Mouse (Mus musculus) liver, postnatal 0 days (tissue): ENCODE measurements at regions not wholly inside any gene's neighbourhood (a gene's known extent, or its start where the extent isn't known, plus 50 kb on each side); places are given as distances from the start of the nearest gene placed in this dataset.

ENCODE experiments used
- ATAC-seq: fragments of 200-750 bp; cut with Nextera tagmentation; 2 replicates; pipeline ENCODE4 v1.8.0; 2017; ENCODE audit warnings: mild to moderate bottlenecking, moderate library complexity
- DNase-seq: peaks from one replicate; pipeline ENCODE4 v3.0.0-alpha.2; 2016
- H3K27ac ChIP-seq: fragments of 300-500 bp; sonication (generic); 2 replicates; pipeline ENCODE4 v1.5.1; 2014; ENCODE audit warnings: antibody characterized with exemption, moderate library complexity, mild to moderate bottlenecking, low read depth
- H3K27me3 ChIP-seq: fragments of 300-500 bp; sonication (generic); 2 replicates; pipeline ENCODE4 v1.6.1; 2014; ENCODE audit warnings: low read length, control low read depth, mixed read lengths; ENCODE audit not compliant: insufficient read depth
- H3K36me3 ChIP-seq: fragments of 300-500 bp; sonication (generic); replicated peaks from 2 replicates; pipeline ENCODE4 v1.6.1; 2014; ENCODE audit warnings: mild to moderate bottlenecking, control low read depth, low read length, moderate library complexity, mixed read lengths; ENCODE audit not compliant: insufficient read depth
- H3K4me1 ChIP-seq: fragments of 300-500 bp; sonication (generic); 2 replicates; pipeline ENCODE4 v1.6.1; 2014; ENCODE audit warnings: antibody characterized with exemption, mild to moderate bottlenecking, control low read depth; ENCODE audit not compliant: insufficient read depth
- H3K4me2 ChIP-seq: fragments of 300-500 bp; sonication (generic); 2 replicates; pipeline ENCODE4 v1.6.1; 2014; ENCODE audit warnings: low read depth, mild to moderate bottlenecking, low read length, moderate library complexity, mixed read lengths
- H3K4me3 ChIP-seq: fragments of 300-500 bp; sonication (generic); 2 replicates; pipeline ENCODE4 v1.5.1; 2014; ENCODE audit warnings: low read depth, low read length
- H3K9ac ChIP-seq: fragments of 300-500 bp; sonication (generic); replicated peaks from 2 replicates; pipeline ENCODE4 v1.6.1; 2014; ENCODE audit warnings: mild to moderate bottlenecking, moderate library complexity
- H3K9me3 ChIP-seq: fragments of 300-500 bp; sonication (generic); 2 replicates; pipeline ENCODE4 v1.6.1; 2016; ENCODE audit warnings: mild to moderate bottlenecking, control low read depth, low read length, mixed read lengths
- CTCF ChIP-seq: sonication (generic); IDR thresholded peaks from 2 replicates; pipeline ENCODE4 v1.5.1; 2016; ENCODE audit warnings: antibody characterized with exemption, low read depth
- EP300 ChIP-seq: IDR thresholded peaks from 2 replicates; pipeline ENCODE4 v1.6.1; 2016; ENCODE audit warnings: antibody characterized with exemption, low read depth, mild to moderate bottlenecking
- WGBS: fragments of 180-500 bp; shearing (Covaris S2); extraction: QIAGEN DNeasy Blood & Tissue Kit; methylation state at CpG from one replicate; pipeline ENCODE4 v1.1.7; 2014; ENCODE audit not compliant: insufficient replicate concordance; 5-methylcytosine and 5-hydroxymethylcytosine counted together

DNA sequence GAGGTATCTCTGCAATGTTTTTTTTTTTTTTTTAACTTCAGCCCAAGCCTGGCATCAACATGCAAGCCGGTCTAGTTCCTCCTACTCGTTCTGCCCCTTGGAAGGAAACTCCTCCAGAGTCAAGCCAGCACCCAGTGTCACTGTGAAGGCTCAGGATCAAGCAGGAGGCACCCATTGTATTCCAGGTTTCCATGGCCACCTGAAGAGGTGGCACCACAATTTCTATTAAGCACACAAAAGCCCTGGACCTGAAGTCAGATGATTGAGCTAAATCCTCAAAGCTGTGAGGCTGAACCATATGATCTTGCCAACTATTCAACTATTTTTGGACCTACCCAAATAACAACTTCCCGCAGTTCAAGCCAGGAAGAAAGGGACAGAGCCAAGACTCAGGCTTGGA, 204.2 kb upstream of the Fam19a5 start:
- Histone ChIP-seq H3K27ac (no peak overlapping the region), H3K4me3 (no peak overlapping the region), H3K36me3 (no peaks in the 10 kb centered on the region), H3K9me3 (no peaks in the 10 kb centered on the region), H3K9ac (no peak overlapping the region), H3K4me2 (no peak overlapping the region), H3K4me1 (no peaks in the 10 kb centered on the region), H3K27me3 (no peaks in the 10 kb centered on the region)
- 65% methylated on average over 3 of the region's 3 CpGs for whole genome bisulfite sequencing
- no peak for ATAC-seq
- no peak for DNase-seq
- TF ChIP-seq CTCF (no peak), EP300 (no peak)

DNA sequence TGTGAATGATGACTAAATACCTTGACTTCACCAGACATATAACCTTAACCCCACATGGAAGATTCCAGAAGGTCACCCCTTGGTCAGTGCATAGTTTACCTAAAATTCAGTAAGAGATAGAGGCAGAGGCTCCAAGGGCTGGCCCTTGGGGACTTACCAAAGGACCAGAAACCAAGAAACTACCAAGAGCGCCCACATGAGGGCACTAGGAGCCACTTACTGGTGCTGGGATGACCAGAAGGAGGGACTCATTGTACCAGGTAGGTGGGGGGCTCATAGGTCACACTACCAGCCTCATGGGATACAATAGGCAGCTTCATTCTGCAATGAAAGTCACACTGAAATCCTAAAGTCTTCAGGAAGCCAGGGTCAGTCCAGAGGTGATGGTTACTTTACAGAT, 201.4 kb upstream of the Fam19a5 start:
- no peak for ATAC-seq
- TF ChIP-seq CTCF: no peak
- TF ChIP-seq EP300: no peak
- Histone ChIP-seq H3K27me3 (no peaks in the 10 kb centered on the region), H3K9me3 (no peaks in the 10 kb centered on the region), H3K4me3 (no peak overlapping the region), H3K36me3 (no peaks in the 10 kb centered on the region), H3K9ac (no peak overlapping the region), H3K4me2 (no peak overlapping the region), H3K4me1 (no peaks in the 10 kb centered on the region), H3K27ac (no peak overlapping the region)
- 72% methylated on average over 1 of the region's 1 CpGs for WGBS
- DNase-seq: no peak

DNA sequence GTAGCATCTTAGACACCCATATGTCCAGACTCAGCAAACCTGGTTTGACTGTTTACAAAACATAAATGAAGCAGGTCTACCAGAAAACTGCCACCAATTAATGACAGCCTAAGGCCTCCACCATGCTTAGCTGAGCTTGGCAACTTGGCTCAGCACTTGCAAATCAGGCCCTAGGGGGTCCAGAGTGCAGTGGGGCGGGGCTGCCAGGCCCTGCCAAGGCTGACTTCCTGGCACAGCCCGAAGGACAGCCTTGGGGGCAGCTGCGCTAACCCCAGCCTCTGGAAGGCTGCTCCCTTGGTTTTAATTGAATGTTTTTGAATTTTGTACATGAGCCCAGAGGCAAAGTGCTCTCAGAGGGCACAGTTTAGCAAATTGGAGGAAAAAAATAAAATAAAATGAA, 198.3 kb upstream of the Fam19a5 start:
- no peak overlapping the region for H3K9ac ChIP-seq
- no peak for DNase-seq
- WGBS: 52% methylated on average over 3 of the region's 3 CpGs
- no peaks in the 10 kb centered on the region for H3K36me3 ChIP-seq
- H3K27ac ChIP-seq: no peak overlapping the region
- no peak for ATAC-seq
- H3K9me3 ChIP-seq: 0 out of 2 replicates have a peak, but pooled peaks cover 3% of the 10 kb centered on the region
- H3K27me3 ChIP-seq: no peaks in the 10 kb centered on the region
- no peaks in the 10 kb centered on the region for H3K4me1 ChIP-seq
- H3K4me3 ChIP-seq: no peak overlapping the region
- no peak overlapping the region for H3K4me2 ChIP-seq
- TF ChIP-seq CTCF (no peak), EP300 (no peak)

DNA sequence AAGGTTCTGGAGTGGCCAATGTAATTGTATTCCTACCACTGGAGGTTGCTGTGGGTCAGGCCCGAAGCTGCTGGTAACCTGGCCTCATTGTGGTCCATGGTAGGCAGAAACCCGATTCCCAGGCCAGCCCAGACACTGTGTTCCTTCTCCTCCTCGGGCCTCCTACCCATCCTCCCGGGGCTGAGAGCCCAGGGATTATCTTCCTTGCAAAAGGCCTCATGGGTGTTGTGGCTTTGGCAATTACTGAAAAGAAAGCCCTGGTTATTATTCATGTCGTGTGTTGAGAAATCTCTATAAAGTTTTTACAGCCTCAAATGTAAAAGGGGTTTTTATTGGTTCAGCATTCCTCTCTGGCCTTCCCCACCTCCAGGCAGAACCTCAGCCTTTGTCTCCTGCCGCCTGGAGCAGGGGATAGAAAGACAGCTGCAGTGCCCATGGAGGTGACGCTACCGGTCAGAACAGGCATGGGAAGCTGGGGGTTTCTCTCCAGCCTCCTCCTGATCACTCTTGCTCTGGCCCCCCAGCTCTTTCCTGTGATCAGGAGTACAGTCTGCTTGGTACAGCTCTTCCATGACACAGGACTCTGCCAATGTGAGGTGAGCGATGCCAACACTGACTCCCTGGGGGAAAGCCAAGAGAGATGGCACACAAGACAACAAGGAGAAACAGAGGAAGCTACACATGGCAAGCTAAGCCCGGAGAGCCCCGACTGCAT, 194.4 kb upstream of the Fam19a5 start:
- ATAC-seq (no peak), DNase-seq (no peak)
- WGBS: 62% methylated on average over 11 of the region's 11 CpGs
- no peak overlapping the region for H3K4me2 ChIP-seq
- H3K36me3 ChIP-seq: no peaks in the 10 kb centered on the region
- H3K4me1 ChIP-seq: no peaks in the 10 kb centered on the region
- H3K9me3 ChIP-seq: 0 out of 2 replicates have a peak, but pooled peaks cover 3% of the 10 kb centered on the region
- TF ChIP-seq EP300 (no peak), CTCF (no peak)
- H3K4me3 ChIP-seq: no peak overlapping the region
- H3K27me3 ChIP-seq: no peaks in the 10 kb centered on the region
- no peak overlapping the region for H3K9ac ChIP-seq
- H3K27ac ChIP-seq: no peak overlapping the region

DNA sequence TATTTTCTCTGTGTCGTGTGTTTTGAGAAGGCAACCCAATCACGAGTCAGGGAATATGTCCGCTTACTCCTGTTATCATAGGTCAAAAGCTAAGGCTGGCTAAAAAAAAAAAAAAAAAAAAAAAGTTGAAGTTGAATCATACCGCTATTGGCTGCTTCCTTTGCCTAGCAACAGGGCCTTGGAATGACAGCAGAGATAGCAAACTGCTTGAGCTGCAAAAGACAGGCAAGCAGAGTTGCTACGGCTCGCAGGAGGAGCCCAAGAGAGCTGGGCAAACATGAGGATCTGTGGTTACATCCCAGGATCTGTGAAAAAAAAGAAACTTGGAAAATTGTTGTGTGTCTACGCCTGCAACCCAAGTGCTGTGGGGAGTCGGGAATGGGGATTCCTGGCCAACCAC, 191.3 kb upstream of the Fam19a5 start:
- WGBS: 49% methylated on average over 8 of the region's 8 CpGs
- Histone ChIP-seq H3K27ac (no peak overlapping the region), H3K36me3 (no peaks in the 10 kb centered on the region), H3K4me3 (no peak overlapping the region), H3K27me3 (no peaks in the 10 kb centered on the region), H3K9me3 (0 out of 2 replicates have a peak, but pooled peaks cover 3% of the 10 kb centered on the region), H3K4me1 (no peaks in the 10 kb centered on the region), H3K4me2 (no peak overlapping the region), H3K9ac (no peak overlapping the region)
- ATAC-seq (no peak), DNase-seq (no peak)
- TF ChIP-seq EP300: no peak
- TF ChIP-seq CTCF: no peak

DNA sequence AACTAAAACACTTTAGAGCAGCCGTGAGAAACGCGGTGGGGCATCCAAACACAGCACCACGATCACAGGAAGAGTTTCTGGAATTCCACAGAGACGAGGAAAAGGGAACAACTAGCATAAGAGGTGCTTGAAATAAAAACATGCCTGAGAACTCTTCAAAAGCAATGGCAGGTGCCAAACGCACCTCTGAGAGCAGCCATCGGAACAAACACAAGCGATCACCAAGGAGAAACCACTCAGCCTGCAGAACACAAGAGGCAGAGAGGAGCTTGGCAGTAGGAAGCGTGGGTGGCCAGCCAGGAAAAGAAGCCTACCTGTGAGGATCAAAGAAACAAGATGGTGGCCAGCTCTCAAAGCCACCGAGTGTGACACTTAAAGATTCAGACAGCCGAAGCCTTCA, 190.2 kb upstream of the Fam19a5 start:
- no peak overlapping the region for H3K9ac ChIP-seq
- H3K4me2 ChIP-seq: no peak overlapping the region
- H3K36me3 ChIP-seq: no peaks in the 10 kb centered on the region
- H3K27me3 ChIP-seq: no peaks in the 10 kb centered on the region
- H3K4me1 ChIP-seq: no peaks in the 10 kb centered on the region
- no peaks in the 10 kb centered on the region for H3K9me3 ChIP-seq
- H3K27ac ChIP-seq: no peak overlapping the region
- WGBS: 79% methylated on average over 11 of the region's 11 CpGs
- no peak overlapping the region for H3K4me3 ChIP-seq
- DNase-seq (no peak), ATAC-seq (no peak)
- TF ChIP-seq EP300 (no peak), CTCF (no peak)
